Mouse (Mus musculus): ENCODE data around the gene Ltv1.

DNA sequence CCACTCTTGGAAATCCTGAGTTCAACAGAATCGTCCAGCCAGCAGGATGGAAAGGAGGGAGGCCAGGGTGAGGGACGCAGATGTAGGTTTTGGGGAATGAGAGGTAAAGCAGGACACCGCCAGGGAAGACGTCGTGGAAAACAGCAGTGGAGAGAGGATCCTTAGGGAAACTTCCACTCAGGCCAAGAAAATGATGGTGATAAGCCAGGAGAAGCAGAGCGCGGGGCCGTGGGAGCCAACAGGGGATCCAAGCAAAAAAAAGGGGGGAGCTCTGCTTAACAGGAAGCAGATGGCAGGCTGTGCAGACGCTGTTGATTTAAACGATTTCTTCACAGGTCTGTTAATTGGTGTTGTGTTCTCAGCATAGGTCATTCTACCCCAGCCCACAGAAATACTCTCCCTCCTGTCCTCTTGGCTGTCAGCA is 20.2 kb downstream of the Ltv1 start:
- no peak for TF ChIP-seq CTCF (IDR thresholded peaks at IDR 0.05; ENCODE audit: control insufficient read depth, insufficient read depth, insufficient read length)
- no peak for TF ChIP-seq MAX (IDR thresholded peaks at IDR 0.05)
- TF ChIP-seq USF1 (IDR thresholded peaks at IDR 0.05; ENCODE audit: low read depth): no peak
- no peak for TF ChIP-seq CEBPB (IDR thresholded peaks at IDR 0.05; ENCODE audit: low read depth)
- no peak for TF ChIP-seq MYOD1 (IDR thresholded peaks at IDR 0.05; ENCODE audit: control insufficient read depth, insufficient read length, low read depth)

Data from C2C12 (cell line).